Comparison of ENCODE assay signal across 8 mouse cellular contexts in genomic region chrX:100767181-100767884, GRCm38 (mm10). TPM values are rescaled to one million over a fixed set of nuclear protein-coding genes. Genes with fewer than 3 reads are reported as not detected.
DNase-seq lines count a peak whose midpoint lies in the region; ATAC-seq lines count a peak whose summit lies in the region.

Dlg3 (plus strand) TSS chrX:100767722.

- peak; percentile 75 for ATAC-seq in CD4-positive, CD25-positive, alpha-beta regulatory T cell, adult 4 months
- peak; percentile 62 for ATAC-seq in activated CD4-positive, CD25-positive, alpha-beta regulatory T cell, adult 4 months
- no peak for ATAC-seq in heart, embryonic 12.5 days (ENCODE audit: insufficient number of reproducible peaks, low FRiP score)
- no peak for ATAC-seq in erythroblast, adult 5-6 weeks (replicated peaks; ENCODE audit: low FRiP score, poor library complexity, severe bottlenecking)

- peak within 1 kb of the TSS; percentile 52 for H3K4me3 ChIP-seq in heart, embryonic 12.5 days

- peak within 1 kb of the TSS; percentile 88 for H3K4me2 ChIP-seq in heart, embryonic 12.5 days

- DNase-seq in embryo, embryonic 11 days: peak; percentile 73
- peak; percentile 58 to 70 for DNase-seq in layer of hippocampus, adult 8-10 months (ENCODE audit: low spot score in 2 of 2)
- DNase-seq in lung, postnatal 10 days: peak; percentile 32
- peak; percentile 63 to 78 for DNase-seq in right cerebral cortex, adult 2 months (ENCODE audit: low spot score in 2 of 2)

- WGBS in heart, embryonic 12.5 days: 18% methylated on average over 26 of the region's 26 CpGs

- H3K9me3 ChIP-seq in heart, embryonic 12.5 days (replicated peaks): no peaks in the 10 kb centered on the region

- H3K4me1 ChIP-seq in heart, embryonic 12.5 days (replicated peaks): peaks cover 5% of the 10 kb centered on the region

- no peaks in the 10 kb centered on the region for H3K36me3 ChIP-seq in heart, embryonic 12.5 days

- peak within 1 kb of the TSS; percentile 45 for H3K9ac ChIP-seq in heart, embryonic 12.5 days

- no peak within 1 kb of the TSS for H3K27ac ChIP-seq in heart, embryonic 12.5 days (ENCODE audit: poor library complexity, severe bottlenecking)

- H3K27me3 ChIP-seq in heart, embryonic 12.5 days (replicated peaks): peaks cover 34% of the 10 kb centered on the region

RNA-seq across cellular contexts. Expression of gene Dlg3, which starts in this region (rescaled TPM):
- 1 to 10 TPM; 4.1 to 6.4 TPM for polyA plus RNA-seq in CD4-positive, CD25-positive, alpha-beta regulatory T cell, adult 4 months (2017; shearing (Covaris generic))
- polyA plus RNA-seq in activated CD4-positive, CD25-positive, alpha-beta regulatory T cell, adult 4 months (2017; shearing (Covaris generic)): 1 to 10 TPM; 1.9 to 2.3 TPM
- 4.7 and 5.1 TPM in 2 replicates for polyA plus RNA-seq in heart, embryonic 12.5 days (2016; fragmentation: Nextera tagmentation; extraction: Ambion mirVana)
- 100 to 1,000 TPM; 131 to 148 (median 136) TPM for total RNA-seq in layer of hippocampus, adult 8-10 months (2022)
- total RNA-seq in erythroblast, adult 5-6 weeks (2015; ENCODE audit: low replicate concordance): 0.84 TPM in 1 of 2 replicates, not detected in the other
- 0.34 and 1.4 TPM in 2 replicates for total RNA-seq in erythroblast, adult 5-6 weeks (2017; ENCODE audit: low replicate concordance)

Comparison
In these comparisons a context has a peak if more than half of its experiments do, and no peak if none do; other contexts are left out.
1. RNA of gene Dlg3 (total RNA-seq): 131 to 148 TPM in layer of hippocampus, adult 8-10 months; 0.34 to 1.4 TPM in erythroblast, adult 5-6 weeks; every median in the first group is over 10 times any median in the second.
2. ATAC-seq: peak in CD4-positive, CD25-positive, alpha-beta regulatory T cell, adult 4 months (single experiment) and activated CD4-positive, CD25-positive, alpha-beta regulatory T cell, adult 4 months (single experiment); none in heart, embryonic 12.5 days (single experiment) and erythroblast, adult 5-6 weeks (single experiment).
3. Peak in every context shown above with its lines, with median percentiles within 50 percentile points of each other: DNase-seq.